Mouse (Mus musculus): ENCODE measurements around the gene Kcnj6. TPM values are rescaled to one million over a fixed set of nuclear protein-coding genes. Genes with fewer than 3 reads are reported as not detected.

Kcnj6 gene
- polyA plus RNA-seq, 1 experiment from 2014 or later = not detected

DNA sequence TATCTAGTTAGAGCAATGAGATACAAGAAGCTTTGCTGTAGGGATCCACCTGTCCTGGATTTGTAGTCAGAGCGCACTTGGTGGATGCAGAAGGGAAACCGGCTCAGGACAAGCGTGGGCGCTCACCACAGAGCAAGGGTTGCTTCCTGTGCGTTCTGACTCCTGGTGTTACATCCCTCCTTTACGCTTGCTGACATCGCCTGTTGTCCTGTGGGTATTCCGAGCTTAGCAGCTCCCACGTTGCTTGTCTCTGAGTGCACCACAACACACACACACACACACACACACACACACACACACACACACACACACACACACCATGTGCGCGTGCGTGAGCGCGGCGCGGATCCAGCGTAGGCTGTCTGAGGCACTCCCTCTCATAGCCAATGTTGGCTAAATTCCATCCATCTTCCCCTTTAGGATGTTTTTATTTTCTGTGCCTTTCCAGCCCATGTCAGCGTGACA, 272.7 kb downstream of the Kcnj6 start:
- TF ChIP-seq EP300 (IDR thresholded peaks at IDR 0.05) (no peak), CTCF (IDR thresholded peaks at IDR 0.05) (no peak)
- Histone ChIP-seq H3K9ac (replicated peaks; ENCODE audit: low read depth) (no peak overlapping the region), H3K4me1 (ENCODE audit: insufficient read depth, low read depth, low read length) (no peaks in the 10 kb centered on the region), H3K4me2 (replicated peaks; ENCODE audit: low read depth, low read length) (peak overlapping the region; percentile 66), H3K9me3 (ENCODE audit: low read length) (no peaks in the 10 kb centered on the region; the same call in 1 of the 2 replicates), H3K4me3 (ENCODE audit: low read depth, low read length) (peak overlapping the region; percentile 36), H3K27me3 (replicated peaks; ENCODE audit: insufficient read depth, low read length) (0 out of 2 replicates have a peak, but pooled peaks cover 3% of the 10 kb centered on the region), H3K27ac (ENCODE audit: low read length) (no peak overlapping the region), H3K36me3 (ENCODE audit: insufficient read depth, low read length) (no peaks in the 10 kb centered on the region)
- WGBS = 1% methylated on average over 18 of the region's 18 CpGs
- ATAC-seq = peak; percentile 32
- peak; percentile 27 for DNase-seq (ENCODE audit: low spot score)

DNA sequence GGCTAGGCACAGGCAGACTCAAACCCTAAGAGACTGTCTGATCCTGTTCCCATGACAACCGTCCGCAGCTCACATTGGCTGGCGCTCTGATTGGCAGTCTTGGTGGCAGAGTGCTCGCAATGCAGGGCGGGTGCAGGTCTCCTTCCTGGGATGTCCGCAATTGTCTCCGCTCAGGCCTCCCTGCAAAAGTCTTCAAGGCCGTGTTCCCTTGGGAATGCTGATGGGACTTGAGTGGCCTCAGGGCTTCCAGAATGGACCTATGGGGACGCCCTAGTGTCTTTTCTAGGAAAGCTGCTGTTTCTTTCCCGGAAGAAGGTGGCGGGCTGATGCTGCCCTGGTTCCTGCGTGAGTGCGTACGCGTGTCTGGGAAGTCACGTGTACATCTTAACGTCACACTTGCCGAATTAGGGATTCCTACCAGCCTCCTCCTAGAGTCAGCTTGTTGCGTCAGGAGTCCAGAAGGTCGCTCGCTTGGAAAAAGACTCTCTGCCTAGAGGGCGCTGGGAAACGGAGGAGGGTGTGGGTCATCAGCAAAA, 273.4 kb downstream of the Kcnj6 start:
- Histone ChIP-seq H3K27me3 (replicated peaks; ENCODE audit: insufficient read depth, low read length) (0 out of 2 replicates have a peak, but pooled peaks cover 3% of the 10 kb centered on the region), H3K36me3 (ENCODE audit: insufficient read depth, low read length) (no peaks in the 10 kb centered on the region), H3K4me3 (ENCODE audit: low read depth, low read length) (peak overlapping the region; percentile 36), H3K27ac (ENCODE audit: low read length) (no peak overlapping the region), H3K9ac (replicated peaks; ENCODE audit: low read depth) (no peak overlapping the region), H3K9me3 (ENCODE audit: low read length) (no peaks in the 10 kb centered on the region; the same call in 1 of the 2 replicates), H3K4me2 (replicated peaks; ENCODE audit: low read depth, low read length) (peak overlapping the region; percentile 66), H3K4me1 (ENCODE audit: insufficient read depth, low read depth, low read length) (no peaks in the 10 kb centered on the region)
- ATAC-seq = peak; percentile 92
- no peak for TF ChIP-seq EP300 (IDR thresholded peaks at IDR 0.05)
- TF ChIP-seq CTCF (IDR thresholded peaks at IDR 0.05) = no peak
- under 1% methylated on average over 23 of the region's 23 CpGs for WGBS
- DNase-seq (ENCODE audit: low spot score) = peak; percentile 85

DNA sequence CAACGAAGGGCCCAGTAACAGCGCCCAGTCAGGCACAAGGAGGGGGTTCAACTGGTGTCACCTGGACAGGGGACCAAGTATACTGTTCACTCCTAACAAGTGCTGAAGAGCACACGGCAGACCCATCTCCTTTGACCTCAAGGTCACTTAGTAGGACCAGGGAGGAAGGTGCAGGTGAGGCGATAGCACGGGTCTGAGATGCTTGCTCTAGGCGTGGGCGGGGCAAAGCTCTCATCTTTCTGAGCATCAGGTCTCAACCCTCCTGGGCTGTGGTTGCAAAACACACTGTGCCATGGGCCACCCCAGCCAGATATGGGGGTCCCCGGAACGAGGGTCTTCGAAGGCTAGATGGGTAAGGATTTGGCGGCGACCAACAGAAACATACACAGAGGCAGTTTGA, 274.6 kb downstream of the Kcnj6 start:
- no peak for TF ChIP-seq CTCF (IDR thresholded peaks at IDR 0.05)
- TF ChIP-seq EP300 (IDR thresholded peaks at IDR 0.05) = no peak
- H3K9me3 ChIP-seq (ENCODE audit: low read length) = no peaks in the 10 kb centered on the region
- no peaks in the 10 kb centered on the region for H3K36me3 ChIP-seq (ENCODE audit: insufficient read depth, low read length)
- ATAC-seq = no peak
- 0 out of 2 replicates have a peak, but pooled peaks cover 3% of the 10 kb centered on the region for H3K27me3 ChIP-seq (replicated peaks; ENCODE audit: insufficient read depth, low read length)
- no peaks in the 10 kb centered on the region for H3K4me1 ChIP-seq (ENCODE audit: insufficient read depth, low read depth, low read length)
- no peak for DNase-seq (ENCODE audit: low spot score)
- no peak overlapping the region for H3K27ac ChIP-seq (ENCODE audit: low read length)
- H3K4me2 ChIP-seq (replicated peaks; ENCODE audit: low read depth, low read length) = no peak overlapping the region
- no peak overlapping the region for H3K4me3 ChIP-seq (ENCODE audit: low read depth, low read length)
- WGBS = 70% methylated on average over 12 of the region's 12 CpGs
- H3K9ac ChIP-seq (replicated peaks; ENCODE audit: low read depth) = no peak overlapping the region

DNA sequence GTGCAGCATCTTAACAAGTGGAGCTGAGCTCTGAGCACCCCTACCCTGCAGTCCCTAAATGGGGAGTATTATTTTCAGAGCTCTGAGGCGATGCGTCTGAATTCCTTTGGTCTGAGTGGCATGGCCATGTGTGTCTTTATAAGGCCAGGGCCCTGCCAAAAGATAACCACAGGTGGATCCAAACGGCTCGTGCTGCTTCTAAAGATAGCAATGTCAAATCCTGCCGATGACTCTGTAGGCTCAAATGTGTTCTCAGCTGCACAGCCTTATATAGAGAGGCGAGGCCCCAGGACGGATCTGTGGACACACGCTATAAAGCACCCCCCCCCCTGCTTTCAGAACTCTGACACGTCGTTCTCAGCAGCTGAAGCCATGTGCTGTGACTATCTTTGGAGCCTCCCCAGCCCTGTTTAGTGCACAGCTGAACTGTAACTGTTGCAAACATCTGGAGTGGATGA, 275.9 kb downstream of the Kcnj6 start:
- no peak for DNase-seq (ENCODE audit: low spot score)
- no peak for ATAC-seq
- Histone ChIP-seq H3K4me2 (replicated peaks; ENCODE audit: low read depth, low read length) (no peak overlapping the region), H3K27me3 (replicated peaks; ENCODE audit: insufficient read depth, low read length) (0 out of 2 replicates have a peak, but pooled peaks cover 3% of the 10 kb centered on the region), H3K4me1 (ENCODE audit: insufficient read depth, low read depth, low read length) (no peaks in the 10 kb centered on the region), H3K27ac (ENCODE audit: low read length) (no peak overlapping the region), H3K9me3 (ENCODE audit: low read length) (no peaks in the 10 kb centered on the region), H3K9ac (replicated peaks; ENCODE audit: low read depth) (no peak overlapping the region), H3K4me3 (ENCODE audit: low read depth, low read length) (no peak overlapping the region), H3K36me3 (ENCODE audit: insufficient read depth, low read length) (no peaks in the 10 kb centered on the region)
- no peak for TF ChIP-seq CTCF (IDR thresholded peaks at IDR 0.05)
- TF ChIP-seq EP300 (IDR thresholded peaks at IDR 0.05) = no peak
- 57% methylated on average over 10 of the region's 10 CpGs for WGBS

DNA sequence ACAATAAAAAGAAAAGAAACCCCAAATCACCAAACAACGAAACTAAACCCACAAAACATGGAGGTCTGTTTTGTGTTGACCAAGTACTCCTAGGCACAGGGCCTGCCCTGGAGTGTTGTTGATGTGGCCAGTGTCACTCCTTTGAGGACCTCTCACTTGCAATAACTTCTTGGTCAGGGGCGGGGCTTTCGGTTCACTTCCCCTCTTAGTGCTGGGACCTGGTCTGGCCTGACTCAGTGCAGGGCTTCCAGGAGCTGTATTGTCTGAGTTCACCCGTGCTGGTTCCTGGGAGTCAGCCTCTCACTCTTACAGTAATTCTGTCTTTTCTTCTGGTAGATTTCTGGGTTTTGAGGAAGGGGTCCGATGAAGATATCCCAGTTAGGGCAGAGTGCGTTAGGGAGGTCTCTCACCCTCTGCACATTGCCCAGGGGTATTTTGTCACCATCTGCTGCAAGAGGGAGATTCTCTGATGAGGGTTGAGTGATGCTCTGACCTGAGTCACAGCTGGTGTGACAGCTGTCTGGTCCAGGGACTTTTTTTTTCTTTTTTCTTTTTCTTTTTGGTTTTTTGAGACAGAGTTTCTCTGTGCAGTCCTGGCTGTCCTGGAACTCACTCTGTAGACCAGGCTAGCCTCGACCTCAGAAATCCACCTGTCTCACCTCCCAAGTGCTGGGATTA, 276.9 kb downstream of the Kcnj6 start:
- Histone ChIP-seq H3K9me3 (ENCODE audit: low read length) (no peaks in the 10 kb centered on the region), H3K4me2 (replicated peaks; ENCODE audit: low read depth, low read length) (no peak overlapping the region), H3K36me3 (ENCODE audit: insufficient read depth, low read length) (no peaks in the 10 kb centered on the region), H3K4me3 (ENCODE audit: low read depth, low read length) (no peak overlapping the region), H3K9ac (replicated peaks; ENCODE audit: low read depth) (no peak overlapping the region), H3K27me3 (replicated peaks; ENCODE audit: insufficient read depth, low read length) (0 out of 2 replicates have a peak, but pooled peaks cover 3% of the 10 kb centered on the region), H3K27ac (ENCODE audit: low read length) (no peak overlapping the region), H3K4me1 (ENCODE audit: insufficient read depth, low read depth, low read length) (no peaks in the 10 kb centered on the region)
- 64% methylated on average over 7 of the region's 7 CpGs for WGBS
- no peak for DNase-seq (ENCODE audit: low spot score)
- TF ChIP-seq CTCF (IDR thresholded peaks at IDR 0.05) (no peak), EP300 (IDR thresholded peaks at IDR 0.05) (no peak)
- ATAC-seq = no peak

DNA sequence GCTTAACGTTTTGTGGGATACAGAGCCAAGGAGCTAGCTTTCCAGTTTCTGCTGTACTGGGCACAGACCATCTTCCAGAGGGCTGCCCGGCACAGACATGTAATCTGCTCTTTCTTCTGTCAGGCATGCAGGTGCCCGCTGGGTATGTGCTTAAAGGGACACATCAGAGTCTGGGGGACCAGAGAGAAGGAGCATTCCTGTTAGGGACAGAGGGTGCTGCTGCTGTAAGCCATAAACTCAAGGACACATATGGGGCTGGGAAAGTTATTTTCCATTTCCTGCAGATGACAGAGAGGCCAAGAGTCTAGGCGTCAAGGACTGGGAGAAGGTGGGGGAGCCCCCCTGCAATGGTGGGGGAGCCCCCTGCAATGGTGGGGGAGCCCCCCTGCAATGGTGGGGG, 278.0 kb downstream of the Kcnj6 start:
- H3K27ac ChIP-seq (ENCODE audit: low read length) = no peak overlapping the region
- no peak overlapping the region for H3K9ac ChIP-seq (replicated peaks; ENCODE audit: low read depth)
- DNase-seq (ENCODE audit: low spot score) (no peak), ATAC-seq (no peak)
- H3K9me3 ChIP-seq (ENCODE audit: low read length) = no peaks in the 10 kb centered on the region
- 67% methylated on average over 4 of the region's 4 CpGs for WGBS
- no peak overlapping the region for H3K4me3 ChIP-seq (ENCODE audit: low read depth, low read length)
- no peaks in the 10 kb centered on the region for H3K36me3 ChIP-seq (ENCODE audit: insufficient read depth, low read length)
- H3K4me1 ChIP-seq (ENCODE audit: insufficient read depth, low read depth, low read length) = no peaks in the 10 kb centered on the region
- no peak for TF ChIP-seq CTCF (IDR thresholded peaks at IDR 0.05)
- no peak for TF ChIP-seq EP300 (IDR thresholded peaks at IDR 0.05)
- H3K4me2 ChIP-seq (replicated peaks; ENCODE audit: low read depth, low read length) = no peak overlapping the region
- 0 out of 2 replicates have a peak, but pooled peaks cover 3% of the 10 kb centered on the region for H3K27me3 ChIP-seq (replicated peaks; ENCODE audit: insufficient read depth, low read length)
